Mouse (Mus musculus): ENCODE results near the gene Ddx43. TPM values are rescaled to one million over a fixed set of nuclear protein-coding genes. Genes with fewer than 3 reads are reported as not detected.

The Ddx43 gene
- polyA plus RNA-seq, 1 experiment from 2014 or later: 0.50 TPM

DNA sequence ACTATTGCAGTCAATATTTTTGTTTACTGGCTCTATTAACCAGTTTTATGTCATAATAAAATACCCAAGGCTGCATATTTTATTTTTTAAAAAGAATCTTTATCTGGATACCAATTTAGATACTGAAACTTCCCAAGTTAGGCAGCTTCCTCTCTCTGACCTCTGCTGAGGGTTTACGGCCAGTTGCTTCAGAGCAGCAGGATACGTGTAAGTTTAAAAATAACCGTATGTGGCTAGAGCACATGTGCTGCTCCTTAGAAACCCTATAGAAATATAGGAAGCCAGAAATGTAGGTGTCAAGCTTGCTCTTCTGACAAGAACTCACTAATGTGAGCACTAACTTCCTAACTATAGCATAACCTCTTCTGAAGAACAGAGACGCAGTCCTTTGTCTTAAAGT is 67.8 kb downstream of the Ddx43 start:
- H3K9ac ChIP-seq (replicated peaks; ENCODE audit: low read length): no peak overlapping the region
- H3K27ac ChIP-seq (ENCODE audit: low read length): no peak overlapping the region
- H3K4me1 ChIP-seq (ENCODE audit: insufficient read depth, low read length): no peaks in the 10 kb centered on the region
- no peaks in the 10 kb centered on the region for H3K27me3 ChIP-seq (ENCODE audit: insufficient read depth, low read length)
- 86% methylated on average over 4 of the region's 4 CpGs for WGBS
- no peak overlapping the region for H3K4me3 ChIP-seq (ENCODE audit: low read length)
- ATAC-seq (ENCODE audit: low FRiP score, low TSS enrichment): no peak
- no peaks in the 10 kb centered on the region for H3K9me3 ChIP-seq (ENCODE audit: low read length)
- peaks cover 70% of the 10 kb centered on the region for H3K36me3 ChIP-seq (ENCODE audit: insufficient read depth, low read length)
- no peak overlapping the region for H3K4me2 ChIP-seq (replicated peaks; ENCODE audit: low read depth, low read length)

- 91% methylated on average over 3 of the region's 3 CpGs for WGBS
- H3K27ac ChIP-seq (ENCODE audit: low read length): no peak overlapping the region
- H3K9me3 ChIP-seq (ENCODE audit: low read length): no peaks in the 10 kb centered on the region
- no peaks in the 10 kb centered on the region for H3K4me1 ChIP-seq (ENCODE audit: insufficient read depth, low read length)
- no peak overlapping the region for H3K9ac ChIP-seq (replicated peaks; ENCODE audit: low read length)
- H3K27me3 ChIP-seq (ENCODE audit: insufficient read depth, low read length): no peaks in the 10 kb centered on the region
- ATAC-seq (ENCODE audit: low FRiP score, low TSS enrichment): no peak
- H3K36me3 ChIP-seq (ENCODE audit: insufficient read depth, low read length): peaks cover 66% of the 10 kb centered on the region
- no peak overlapping the region for H3K4me2 ChIP-seq (replicated peaks; ENCODE audit: low read depth, low read length)
- no peak overlapping the region for H3K4me3 ChIP-seq (ENCODE audit: low read length)
Observed at GRCm38 (mm10) chr9:78465725-78466124, 70.1 kb downstream of the Ddx43 start.

Other genes starting within 250 kb of the Ddx43 start
- gene Gsta4, start 213.0 kb upstream of the Ddx43 start, polyA plus RNA-seq (2015; fragmentation: Nextera tagmentation; extraction: Ambion mirVana): 134 and 150 TPM in 2 replicates
- 2.8 TPM in 2 replicates for gene Gsta1, start 165.1 kb upstream of the Ddx43 start, polyA plus RNA-seq (2015; fragmentation: Nextera tagmentation; extraction: Ambion mirVana)
- gene Gm3776, start 138.6 kb upstream of the Ddx43 start, polyA plus RNA-seq (2015; fragmentation: Nextera tagmentation; extraction: Ambion mirVana): 0.58 and 1.5 TPM in 2 replicates
- 30.2 and 34.9 TPM in 2 replicates for gene Gm10639, start 105.9 kb upstream of the Ddx43 start, polyA plus RNA-seq (2015; fragmentation: Nextera tagmentation; extraction: Ambion mirVana)
- not detected in 2 replicates for gene Omt2a, start 81.0 kb upstream of the Ddx43 start, polyA plus RNA-seq (2015; fragmentation: Nextera tagmentation; extraction: Ambion mirVana)
- not detected in 2 replicates for gene Omt2b, start 68.2 kb upstream of the Ddx43 start, polyA plus RNA-seq (2015; fragmentation: Nextera tagmentation; extraction: Ambion mirVana)
- 92.0 and 109 TPM in 2 replicates for gene Gsta2, start 40.0 kb upstream of the Ddx43 start, polyA plus RNA-seq (2015; fragmentation: Nextera tagmentation; extraction: Ambion mirVana)
- gene Dppa5a, start 27.6 kb upstream of the Ddx43 start, polyA plus RNA-seq (2015; fragmentation: Nextera tagmentation; extraction: Ambion mirVana): 0.27 TPM in 1 of 2 replicates, not detected in the other
- gene Ooep, start 17.1 kb upstream of the Ddx43 start, polyA plus RNA-seq (2015; fragmentation: Nextera tagmentation; extraction: Ambion mirVana): 1.6 and 2.0 TPM in 2 replicates
- 2.1 and 2.8 TPM in 2 replicates for gene Cgas, start 47.5 kb downstream of the Ddx43 start, polyA plus RNA-seq (2015; fragmentation: Nextera tagmentation; extraction: Ambion mirVana)
- 27.9 and 30.1 TPM in 2 replicates for gene Mto1, start 52.4 kb downstream of the Ddx43 start, polyA plus RNA-seq (2015; fragmentation: Nextera tagmentation; extraction: Ambion mirVana)
- 0.65 and 0.66 TPM in 2 replicates for gene Gm17324, start 53.0 kb downstream of the Ddx43 start, polyA plus RNA-seq (2015; fragmentation: Nextera tagmentation; extraction: Ambion mirVana)
- gene Eef1a1, start 93.4 kb downstream of the Ddx43 start, polyA plus RNA-seq (2015; fragmentation: Nextera tagmentation; extraction: Ambion mirVana): 5,008 and 5,126 TPM in 2 replicates
- 18.9 and 19.1 TPM in 2 replicates for gene Slc17a5, start 192.3 kb downstream of the Ddx43 start, polyA plus RNA-seq (2015; fragmentation: Nextera tagmentation; extraction: Ambion mirVana)
- 6.1 and 6.9 TPM in 2 replicates for gene Cd109, start 219.8 kb downstream of the Ddx43 start, polyA plus RNA-seq (2015; fragmentation: Nextera tagmentation; extraction: Ambion mirVana)